Comparison of ENCODE assay signal across 1 mouse cellular context in the genomic region with DNA sequence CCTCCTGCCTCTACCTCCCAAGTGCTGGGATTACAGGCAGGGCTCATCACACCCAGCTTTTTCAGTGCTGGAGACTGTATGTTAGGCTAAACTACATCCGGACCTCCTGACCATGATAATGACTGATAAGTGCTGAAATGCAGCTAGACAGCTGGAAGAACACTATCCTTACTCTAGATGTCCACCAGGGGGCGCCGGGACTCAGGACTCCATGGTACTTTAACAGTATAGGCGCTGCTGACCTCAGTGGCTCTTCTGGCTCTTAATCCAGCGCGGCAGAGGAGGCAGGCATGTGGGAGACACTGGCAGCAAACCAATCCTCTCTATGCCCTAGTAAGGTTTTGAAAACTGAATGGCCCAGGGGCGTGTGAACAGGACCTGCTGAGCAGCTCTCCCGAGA.
TF ChIP-seq lines count a peak whose summit lies in the region.

No protein-coding gene starts in this region.

TF ChIP-seq in CH12.LX, 34 proteins besides CTCF, POLR2A, EP300 and RAD21 (continued from another document):
- TF ChIP-seq TCF12 (IDR thresholded peaks at IDR 0.05; ENCODE audit: low read depth, low read length) (0 out of 2 replicates have a peak, but pooled peaks have one; percentile 40), HCFC1 (IDR thresholded peaks at IDR 0.05; ENCODE audit: low read depth, low read length) (no peak), MAZ (IDR thresholded peaks at IDR 0.05; ENCODE audit: low read depth, low read length) (no peak), GABPA (IDR thresholded peaks at IDR 0.05; ENCODE audit: insufficient replicate concordance, low read depth, low read length) (no peak), ZNF384 (IDR thresholded peaks at IDR 0.05; ENCODE audit: low read depth, low read length) (no peak), E2F4 (IDR thresholded peaks at IDR 0.05; ENCODE audit: insufficient replicate concordance, low read depth, low read length) (no peak), ZMIZ1 (IDR thresholded peaks at IDR 0.05; ENCODE audit: low read depth, low read length) (no peak), SMC3 (IDR thresholded peaks at IDR 0.05; ENCODE audit: low read depth, low read length) (peak; percentile 100), TBP (conservative IDR thresholded peaks at IDR 0.05; ENCODE audit: low read depth, low read length) (no peak), PAX5 (IDR thresholded peaks at IDR 0.05; ENCODE audit: low read length) (no peak), JUND (conservative IDR thresholded peaks at IDR 0.05; ENCODE audit: low read depth, low read length) (no peak), KAT2A (IDR thresholded peaks at IDR 0.05; ENCODE audit: insufficient replicate concordance, low read length) (no peak), MAX (IDR thresholded peaks at IDR 0.05; ENCODE audit: low read length) (no peak), CHD2 (IDR thresholded peaks at IDR 0.05; ENCODE audit: low read length) (no peak), MYC (IDR thresholded peaks at IDR 0.05; ENCODE audit: low read depth, low read length) (0 out of 2 replicates have a peak, but pooled peaks have one; percentile 59), POLR2AphosphoS2 (IDR thresholded peaks at IDR 0.05; ENCODE audit: low read depth, low read length) (no peak), JUN (IDR thresholded peaks at IDR 0.05; ENCODE audit: insufficient read depth, low read depth, low read length) (no peak), ZC3H11A (IDR thresholded peaks at IDR 0.05; ENCODE audit: low read depth, low read length) (peak; percentile 94)
